Mouse (Mus musculus) ES-E14 (cell line): Measurements from ENCODE around the gene Ropn1.

Experiments
- CHD2 ChIP-seq: IDR thresholded peaks from 2 replicates; pipeline ENCODE4 v1.6.1; 2014; ENCODE audit warnings: mild to moderate bottlenecking, low read depth, low read length, inconsistent platforms
- HCFC1 ChIP-seq: IDR thresholded peaks from 2 replicates; pipeline ENCODE4 v1.6.1; 2012; ENCODE audit warnings: low read length, inconsistent platforms, borderline replicate concordance; ENCODE audit not compliant: insufficient read depth
- MAFK ChIP-seq: IDR thresholded peaks from 2 replicates; pipeline ENCODE4 v1.6.1; 2014; ENCODE audit warnings: mild to moderate bottlenecking, low read depth, low read length, inconsistent platforms; ENCODE audit not compliant: insufficient read depth
- ZC3H11A ChIP-seq: IDR thresholded peaks from 2 replicates; pipeline ENCODE4 v1.6.1; 2012; ENCODE audit warnings: low read depth, mild to moderate bottlenecking, inconsistent platforms, low read length, borderline replicate concordance
- ZNF384 ChIP-seq: IDR thresholded peaks from 2 replicates; pipeline ENCODE4 v1.6.1; 2012; ENCODE audit warnings: low read depth, low read length, inconsistent platforms

DNA sequence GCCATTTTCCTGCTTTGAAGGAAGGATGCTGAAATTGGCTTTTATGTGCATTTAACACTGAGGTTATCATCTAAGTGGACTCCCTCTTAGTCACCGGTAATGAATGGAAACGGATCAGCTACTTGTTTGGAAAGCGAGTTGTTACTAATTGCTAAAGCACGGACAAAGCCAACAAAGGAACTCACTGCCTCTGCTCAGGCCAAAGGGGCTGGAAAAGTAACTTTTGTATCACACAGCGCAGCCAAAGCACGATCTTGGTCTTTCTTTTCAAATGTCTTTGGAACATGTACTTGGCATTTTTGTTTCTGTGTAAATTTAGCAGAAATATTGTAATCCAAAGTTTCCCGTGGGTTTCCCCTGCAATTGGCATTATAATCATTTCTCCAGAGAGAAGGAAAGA is 22.2 kb downstream of the Ropn1 start:
- TF ChIP-seq MAFK (no peak), ZC3H11A (no peak), ZNF384 (no peak), CHD2 (no peak), HCFC1 (no peak)
